Mouse (Mus musculus): ENCODE data around the gene Fer1l5.

The Fer1l5 gene

GRCm38 (mm10) chr1:36432999-36433398 lies 60.9 kb downstream of the Fer1l5 start:
- DNase-seq (ENCODE audit: low spot score in 2 of 2) = no peak

DNA sequence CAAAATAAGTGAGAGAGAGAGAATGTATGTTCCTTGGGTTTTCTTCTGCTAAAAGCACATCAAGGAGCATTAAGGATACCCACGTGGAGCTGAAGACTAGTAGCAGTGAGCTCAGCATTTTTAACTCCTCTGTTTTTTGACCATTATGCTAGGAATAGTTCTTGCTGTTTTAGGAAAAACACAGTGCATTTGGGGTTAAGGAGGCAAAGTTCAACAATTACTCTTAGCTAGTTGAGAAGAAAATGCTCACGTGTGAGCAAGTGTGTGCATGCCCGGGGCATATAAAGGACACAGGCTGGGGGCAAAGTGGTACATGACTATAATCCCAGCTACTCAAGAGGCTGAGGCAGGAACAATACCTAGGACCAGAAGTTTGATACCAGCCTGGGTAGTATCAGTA lies 61.5 kb downstream of the Fer1l5 start:
- DNase-seq (ENCODE audit: low spot score in 2 of 2) = no peak

DNA sequence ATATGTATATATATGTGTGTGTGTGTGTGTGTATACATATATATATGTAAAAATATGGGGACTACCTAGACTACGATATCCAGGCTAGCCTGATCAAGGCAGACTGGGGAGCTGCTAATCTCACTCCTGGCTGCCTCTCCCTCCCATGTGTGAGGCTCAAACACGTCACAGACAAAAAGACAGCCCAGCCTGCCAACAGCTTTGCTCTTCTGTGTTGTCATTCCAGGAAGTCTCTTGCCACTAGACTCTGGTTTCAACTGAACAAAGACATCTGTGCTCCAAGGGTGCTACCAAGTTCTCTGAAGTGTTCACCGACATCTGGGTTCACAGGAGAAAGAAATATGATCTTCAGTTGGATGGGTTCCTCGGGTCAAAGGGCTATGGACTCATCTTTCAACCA lies 63.0 kb downstream of the Fer1l5 start:
- DNase-seq (ENCODE audit: low spot score in 2 of 2) = no peak

- no peak for DNase-seq (ENCODE audit: low spot score in 2 of 2)
Measured at GRCm38 (mm10) chr1:36436515-36436914, 64.4 kb downstream of the Fer1l5 start.

DNA sequence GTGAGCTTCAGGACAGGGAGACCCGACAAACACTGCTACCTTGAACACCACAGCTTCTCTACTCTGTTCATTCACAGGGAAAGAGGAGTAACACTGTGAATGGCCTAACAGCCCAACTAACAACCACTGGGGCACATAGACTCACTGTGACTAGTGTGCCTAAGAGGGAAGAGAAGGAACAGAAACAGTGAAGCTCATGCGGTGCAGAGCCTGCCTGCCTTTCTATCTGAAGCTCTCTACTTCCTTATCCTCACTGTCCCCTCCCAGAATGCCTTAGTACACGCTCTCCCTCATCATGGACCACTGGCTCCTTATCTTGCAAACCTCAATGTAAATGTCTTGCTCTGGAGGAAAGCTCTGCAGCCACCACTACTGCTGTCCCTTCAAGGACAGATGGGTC lies 65.1 kb downstream of the Fer1l5 start:
- no peak for DNase-seq (ENCODE audit: low spot score in 2 of 2)

DNA sequence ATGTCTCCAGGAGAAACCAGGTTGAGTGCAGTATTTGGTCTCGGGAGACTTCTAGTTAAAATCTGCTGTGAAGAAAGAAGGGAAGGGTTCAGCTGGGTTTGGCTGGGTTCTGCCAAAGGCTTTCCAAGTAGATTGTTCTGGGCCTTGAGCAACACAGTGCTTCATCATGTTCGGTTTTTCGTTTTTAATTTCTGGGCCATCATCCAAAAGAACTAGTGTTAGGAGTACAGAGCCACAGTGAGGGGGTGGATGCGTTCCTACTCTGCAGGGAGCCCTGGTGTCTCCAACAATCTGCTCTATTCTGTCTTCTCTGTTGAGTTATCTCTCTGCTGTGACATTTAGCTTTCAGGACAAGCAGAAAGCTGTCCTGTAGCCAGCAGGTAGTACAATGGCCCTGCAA lies 69.0 kb downstream of the Fer1l5 start:
- DNase-seq (ENCODE audit: low spot score in 2 of 2) = no peak

DNA sequence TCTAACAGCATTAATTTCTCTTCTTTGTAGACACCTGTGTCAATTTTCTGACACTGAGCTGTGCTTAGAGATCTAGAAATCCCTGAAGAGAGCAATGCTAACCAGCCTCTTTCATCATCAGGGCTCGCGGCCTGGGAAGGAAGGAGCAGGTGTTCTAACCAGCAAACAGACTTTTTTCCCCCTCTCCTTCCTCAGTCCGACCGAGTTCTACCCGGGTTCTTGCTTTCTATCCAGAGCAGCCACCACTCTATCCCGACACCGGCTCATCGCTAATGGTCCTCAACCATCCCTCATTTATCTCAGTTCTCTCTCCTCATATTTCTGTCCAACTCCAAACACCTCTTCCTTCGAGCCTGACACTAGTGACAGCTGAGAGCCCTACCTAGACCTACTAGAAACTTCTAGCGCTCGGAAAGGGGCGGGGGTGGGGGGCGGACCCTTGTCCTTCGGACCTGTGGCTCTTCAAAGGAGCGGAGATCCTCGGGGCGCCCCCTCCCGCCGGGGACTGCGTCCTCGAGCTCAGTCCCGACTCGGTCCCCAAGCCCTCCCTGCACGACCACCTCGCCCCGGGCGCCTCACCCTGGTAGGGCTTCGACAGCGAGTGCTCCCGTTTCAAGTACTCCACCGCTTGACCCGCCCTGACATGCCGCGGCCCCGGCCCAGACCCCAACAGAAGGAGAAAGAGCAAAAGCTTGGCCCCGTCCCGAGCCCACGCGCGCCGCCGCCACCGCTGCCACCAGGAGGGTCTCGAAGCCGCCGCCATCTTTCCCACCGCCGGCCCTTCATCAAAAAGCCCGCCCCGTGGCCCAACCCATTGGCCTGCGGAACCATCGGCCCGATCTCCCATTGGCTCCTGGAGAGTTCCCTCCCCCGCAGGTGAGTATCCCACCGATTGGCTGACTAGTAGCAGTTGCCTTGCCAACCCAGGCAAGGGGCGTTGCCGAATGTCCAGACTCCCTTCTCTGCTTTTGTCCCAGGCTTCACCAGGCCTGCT lies 72.7 kb downstream of the Fer1l5 start, which contains the start of gene Lman2l:
Gene Lman2l (minus strand): TSS at position 801 of the 994 bp plus-strand sequence.
- peak; percentile 88 to 97 for DNase-seq (ENCODE audit: low spot score in 2 of 2)

DNA sequence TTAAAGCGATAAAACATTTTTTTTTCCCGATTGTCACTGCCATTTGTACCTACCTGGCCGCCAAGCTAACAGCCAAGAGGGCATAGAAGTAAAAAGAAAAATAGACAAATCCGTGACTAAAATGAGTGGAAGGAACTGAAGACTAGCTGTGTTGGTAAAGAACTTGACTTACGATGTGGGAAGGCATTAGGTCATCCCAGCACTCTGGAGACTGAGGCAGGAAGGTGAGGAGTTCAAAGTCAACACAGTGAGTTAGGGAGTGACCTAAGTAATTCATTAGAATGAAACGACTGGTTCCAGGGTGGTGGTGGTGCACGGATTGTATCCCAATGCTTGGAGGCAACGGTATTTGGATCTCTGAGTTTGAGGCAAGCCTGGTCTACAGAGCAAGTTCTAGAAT lies 73.4 kb downstream of the Fer1l5 start:
- DNase-seq (ENCODE audit: low spot score in 2 of 2) = no peak

- DNase-seq (ENCODE audit: low spot score in 2 of 2) = peak in 1 of 2 experiments; percentile 28
Measured at GRCm38 (mm10) chr1:36446106-36446824, 74.2 kb downstream of the Fer1l5 start.

- no peak for DNase-seq (ENCODE audit: low spot score in 2 of 2)
Measured at GRCm38 (mm10) chr1:36446841-36447240, 74.8 kb downstream of the Fer1l5 start.

DNA sequence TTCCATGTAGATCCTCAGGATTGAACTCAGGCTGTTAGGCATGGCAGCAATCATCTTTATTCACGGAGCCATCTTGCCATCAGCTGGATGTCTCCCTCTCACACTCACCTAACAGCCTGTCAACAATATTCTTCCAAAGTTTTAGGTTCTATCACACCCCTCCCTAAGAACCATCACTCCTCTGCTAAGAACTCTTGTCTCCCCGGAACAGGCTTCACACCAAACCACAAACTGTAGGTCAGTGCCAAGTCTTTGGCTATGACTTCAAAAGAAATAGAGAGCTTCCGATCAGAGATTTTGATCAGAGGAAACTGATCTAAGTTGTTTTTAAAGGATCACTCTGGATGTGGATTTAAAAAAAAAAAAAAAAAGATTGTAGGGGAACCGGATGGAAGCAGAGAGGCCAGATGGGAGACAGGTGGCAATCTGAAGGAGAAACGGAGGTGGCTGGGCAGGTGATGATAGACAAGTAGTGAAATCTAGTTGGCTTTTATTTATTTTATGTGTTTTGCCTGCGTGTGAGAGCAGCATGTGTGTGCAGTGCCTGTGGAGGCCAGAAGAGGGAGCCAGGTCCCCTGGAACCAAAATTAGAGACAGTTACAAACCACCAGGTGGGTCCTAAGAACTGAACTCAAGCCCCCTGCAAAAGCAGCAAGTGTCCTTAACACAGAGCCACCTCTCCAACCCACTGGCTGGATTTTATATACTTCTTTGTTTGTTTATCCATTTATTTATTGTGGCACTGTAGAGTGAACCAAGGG lies 82.1 kb downstream of the Fer1l5 start:
- no peak for DNase-seq (ENCODE audit: low spot score in 2 of 2)

DNA sequence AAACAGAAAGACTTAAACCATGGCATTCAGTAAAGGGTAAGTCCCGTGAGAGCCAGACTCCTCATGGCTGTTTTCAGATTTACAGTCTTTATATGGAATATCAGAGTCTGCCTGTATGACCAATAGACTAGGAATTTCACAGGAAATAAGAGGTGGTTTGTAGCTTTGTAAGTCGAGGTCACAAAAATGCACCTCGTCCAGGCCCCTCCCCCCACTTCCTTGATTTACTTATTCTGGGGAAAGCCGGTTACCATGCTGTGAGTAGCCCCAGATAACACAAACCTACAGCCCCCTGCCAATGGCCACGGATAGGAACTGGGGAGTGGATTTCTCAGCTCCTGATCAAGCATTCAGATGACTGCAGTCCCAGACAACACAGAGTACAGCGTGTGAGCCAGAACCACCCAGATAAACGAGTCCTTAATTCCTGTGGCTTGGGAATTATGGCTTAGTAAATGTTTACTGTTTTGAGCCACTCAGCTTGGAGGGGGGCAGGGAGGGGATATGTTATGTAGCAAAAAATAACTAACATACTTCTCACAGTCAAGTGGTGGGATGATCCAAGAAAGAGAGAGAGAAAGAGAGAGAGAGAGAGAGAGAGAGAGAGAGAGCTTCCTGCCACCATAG lies 85.4 kb downstream of the Fer1l5 start:
- DNase-seq (ENCODE audit: low spot score in 2 of 2) = no peak

DNA sequence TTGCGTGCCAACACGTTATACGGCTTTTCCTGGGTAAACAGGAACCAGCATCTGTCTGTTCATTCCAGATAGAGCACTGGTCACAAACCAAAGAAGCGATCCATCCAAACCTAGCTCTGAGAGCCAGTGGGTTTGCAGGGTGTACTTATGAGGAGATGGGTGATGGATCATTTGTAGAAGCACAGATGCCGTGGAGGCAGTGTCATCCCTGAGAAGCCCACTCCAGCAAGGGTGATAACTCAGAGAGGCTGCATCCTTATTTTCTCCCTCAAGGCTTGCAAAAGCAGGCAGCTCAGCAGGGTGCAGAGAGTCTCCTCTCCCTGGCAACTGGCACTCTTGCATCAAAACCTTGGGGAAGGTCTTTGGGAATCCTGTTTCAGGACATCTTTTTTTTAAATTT lies 86.1 kb downstream of the Fer1l5 start:
- DNase-seq (ENCODE audit: low spot score in 2 of 2) = no peak

DNA sequence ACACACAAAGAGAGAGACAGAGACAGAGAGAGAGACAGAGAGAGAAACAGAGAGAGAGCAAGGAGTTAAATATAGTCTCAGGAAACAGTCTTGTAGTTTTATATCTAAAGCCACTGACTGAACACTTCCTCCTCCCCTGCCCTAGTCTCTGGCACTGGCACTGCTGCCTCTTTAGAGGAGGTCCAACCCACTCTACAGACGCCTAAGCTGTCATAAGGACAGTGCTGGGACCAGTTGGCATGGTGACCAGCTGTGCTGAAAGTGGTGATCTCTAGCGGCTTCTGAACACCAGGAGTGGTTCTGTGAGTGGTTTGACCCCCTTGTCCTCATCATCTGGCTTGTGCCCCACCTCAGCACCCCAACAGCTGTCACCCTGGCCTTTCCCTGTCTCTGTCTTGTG lies 89.7 kb downstream of the Fer1l5 start:
- no peak for DNase-seq (ENCODE audit: low spot score in 2 of 2)

- no peak for DNase-seq (ENCODE audit: low spot score in 2 of 2)
Measured at GRCm38 (mm10) chr1:36465641-36466160, 93.6 kb downstream of the Fer1l5 start.

- no peak for DNase-seq (ENCODE audit: low spot score in 2 of 2)
Measured at GRCm38 (mm10) chr1:36467446-36467845, 95.4 kb downstream of the Fer1l5 start.

DNA sequence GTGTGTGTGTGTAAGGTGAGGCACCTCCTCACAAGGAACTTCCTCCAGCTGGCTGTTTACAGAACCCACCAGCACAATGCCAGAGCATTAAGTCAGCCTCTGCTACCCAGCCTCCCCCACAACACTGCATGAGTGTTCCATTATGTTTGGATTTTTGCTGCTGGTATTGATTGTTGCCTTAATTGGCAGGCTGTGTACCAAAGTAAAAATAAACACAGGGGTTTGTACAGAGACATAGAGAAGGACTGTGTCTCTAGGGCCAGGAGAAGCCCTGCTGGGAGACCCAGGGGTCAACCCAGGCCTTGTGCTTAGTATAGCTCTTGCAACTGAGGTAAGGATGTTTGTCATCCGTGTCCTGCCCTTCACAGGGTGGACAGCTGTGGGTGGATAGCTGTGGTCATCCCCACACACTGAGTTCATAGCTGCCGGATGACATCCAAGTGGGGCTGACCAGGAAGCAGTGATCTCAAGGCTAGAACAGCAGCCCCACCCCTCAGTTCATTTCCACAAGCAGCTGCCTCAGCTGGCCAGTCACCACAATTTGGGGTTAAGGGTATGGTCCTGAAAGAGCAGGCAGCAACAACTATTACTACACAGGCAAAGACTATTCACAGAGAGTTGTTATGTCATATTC lies 97.8 kb downstream of the Fer1l5 start:
- DNase-seq (ENCODE audit: low spot score in 2 of 2) = no peak

DNA sequence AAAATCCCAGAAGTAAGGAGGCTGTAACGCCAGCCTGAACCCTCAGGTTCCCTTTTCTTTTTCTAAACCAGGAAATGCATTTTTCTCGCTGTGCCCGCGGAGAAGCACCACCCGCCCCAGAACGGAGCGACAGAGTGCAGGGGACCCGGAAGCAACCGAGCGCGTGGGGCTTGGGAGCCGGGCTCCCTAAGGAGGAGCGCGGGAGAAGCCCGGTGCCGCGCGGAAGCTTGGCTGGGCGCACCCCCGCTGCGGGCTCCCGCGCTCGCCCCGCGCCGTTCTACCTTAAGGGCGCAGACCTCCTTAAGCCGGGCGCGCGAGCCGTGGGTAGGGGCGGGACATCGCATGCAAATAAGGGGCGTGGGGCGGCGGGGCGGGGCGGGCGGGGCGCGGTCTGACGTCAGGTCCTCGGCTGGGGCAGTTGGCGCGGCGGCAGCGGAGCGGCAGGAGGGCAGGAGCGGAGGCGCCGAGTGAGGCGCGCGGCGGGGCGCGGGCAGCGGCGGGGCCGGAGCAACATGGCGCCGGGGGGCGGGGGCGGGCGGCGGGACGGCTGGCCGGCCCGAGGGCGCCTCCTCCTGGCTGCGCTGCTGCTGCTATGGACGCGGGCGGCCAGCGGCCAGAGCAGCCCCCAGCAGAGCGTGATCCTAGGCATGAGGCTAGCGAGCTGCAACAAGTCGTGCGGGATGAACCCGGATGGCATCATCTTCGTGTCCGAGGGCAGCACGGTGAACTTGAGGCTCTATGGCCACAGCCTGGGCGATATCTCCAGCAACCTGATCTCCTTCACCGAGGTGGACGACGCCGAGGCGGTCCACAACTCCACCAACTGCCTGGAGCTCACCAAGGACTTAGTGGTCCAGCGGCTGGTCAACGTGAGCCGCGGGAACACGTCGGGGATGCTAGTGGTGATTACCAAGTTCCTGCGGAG lies 99.4 kb downstream of the Fer1l5 start, which contains the start of gene Cnnm4:
Gene Cnnm4 (plus strand): TSS at position 440 of the 925 bp plus-strand sequence.
- DNase-seq (ENCODE audit: low spot score in 2 of 2) = peak; percentile 76 to 90
